Mouse (Mus musculus) myocyte (in vitro differentiated cells): ENCODE measurements around the gene Tfcp2. TPM values are rescaled to one million over a fixed set of nuclear protein-coding genes. Genes with fewer than 3 reads are reported as not detected.

Experiments used
- H3K27me3 ChIP-seq: one replicate; pipeline ENCODE4 v1.6.1; 2011; ENCODE audit not compliant: control insufficient read depth, insufficient read depth, insufficient read length
- H3K36me3 ChIP-seq: one replicate; pipeline ENCODE4 v1.6.1; 2011; ENCODE audit not compliant: control insufficient read depth, insufficient read depth
- H3K4me2 ChIP-seq: one replicate; pipeline ENCODE4 v1.6.1; 2011; ENCODE audit warnings: low read depth, control low read depth
- H3K4me3 ChIP-seq: one replicate; pipeline ENCODE4 v1.5.1; 2011; ENCODE audit warnings: mild to moderate bottlenecking, control low read depth, moderate library complexity
- H3K79me2 ChIP-seq: one replicate; pipeline ENCODE4 v1.6.1; 2011; ENCODE audit not compliant: control insufficient read depth, insufficient read depth
- H3ac ChIP-seq: one replicate; pipeline ENCODE4 v1.6.1; 2011; ENCODE audit not compliant: control insufficient read depth, insufficient read length
- CEBPB ChIP-seq: IDR thresholded peaks from 2 replicates; pipeline ENCODE4 v1.6.1; 2011; ENCODE audit warnings: mild to moderate bottlenecking, moderate library complexity; ENCODE audit not compliant: poor library complexity, insufficient read depth, severe bottlenecking
- E2F4 ChIP-seq: IDR thresholded peaks from one replicate; pipeline ENCODE4 v1.6.1; 2011; ENCODE audit warnings: mild to moderate bottlenecking, control low read depth, moderate library complexity; ENCODE audit not compliant: insufficient read depth
- MAX ChIP-seq: IDR thresholded peaks from one replicate; pipeline ENCODE4 v1.6.1; 2011; ENCODE audit warnings: low read depth, mild to moderate bottlenecking, control low read depth
- MYOD1 ChIP-seq, 3 experiments: IDR thresholded peaks; one replicate each; pipeline ENCODE4 v1.6.1; 2011; ENCODE audit warnings: control low read depth in 2 of 3, low read depth in 2 of 3, mild to moderate bottlenecking in 2 of 3, moderate library complexity in 1 of 3; ENCODE audit not compliant: insufficient read length in 2 of 3, control insufficient read depth in 1 of 3
- MYOG ChIP-seq, 3 experiments: IDR thresholded peaks; one replicate each; pipeline ENCODE4 v1.6.1; 2011; ENCODE audit warnings: control low read depth in 2 of 3, low read depth in 2 of 3, mild to moderate bottlenecking in 2 of 3; ENCODE audit not compliant: insufficient read length in 2 of 3, control insufficient read depth in 1 of 3, insufficient read depth in 1 of 3
- POLR2A ChIP-seq: IDR thresholded peaks from one replicate; pipeline ENCODE4 v1.6.1; 2011; ENCODE audit warnings: low read depth, mild to moderate bottlenecking, control low read depth, moderate library complexity; ENCODE audit not compliant: insufficient read length
- POLR2AphosphoS2 ChIP-seq: IDR thresholded peaks from one replicate; pipeline ENCODE4 v1.6.1; 2011; ENCODE audit warnings: low read depth, control low read depth; ENCODE audit not compliant: insufficient read length
- REST ChIP-seq: IDR thresholded peaks from one replicate; pipeline ENCODE4 v1.6.1; 2011; ENCODE audit warnings: mild to moderate bottlenecking, control low read depth, moderate library complexity; ENCODE audit not compliant: insufficient read depth, insufficient read length
- SRF ChIP-seq: IDR thresholded peaks from one replicate; pipeline ENCODE4 v1.6.1; 2011; ENCODE audit warnings: low read depth; ENCODE audit not compliant: control insufficient read depth, insufficient read length
- TCF12 ChIP-seq: IDR thresholded peaks from one replicate; pipeline ENCODE4 v1.6.1; 2011; ENCODE audit warnings: mild to moderate bottlenecking, control low read depth; ENCODE audit not compliant: poor library complexity, insufficient read depth, severe bottlenecking
- TCF3 ChIP-seq: IDR thresholded peaks from one replicate; pipeline ENCODE4 v1.6.1; 2011; ENCODE audit warnings: low read depth, control low read depth; ENCODE audit not compliant: insufficient read length
- USF1 ChIP-seq: IDR thresholded peaks from one replicate; pipeline ENCODE4 v1.6.1; 2011; ENCODE audit warnings: low read depth, mild to moderate bottlenecking, control low read depth, moderate library complexity
- polyA plus RNA-seq: library from polyadenylated mRNA; unstranded; fragments of >200 nt; fragmentation: generic; extraction: Trizol; gene quantifications from one replicate; pipeline ENCODE4 v1.2.1, GENCODE M21; 2012; ENCODE audit warnings: missing spikeins

The Tfcp2 gene
- polyA plus RNA-seq, 1 experiment = 15.0 TPM

GRCm38 (mm10) chr15:100525405-100525804 lies 26.4 kb downstream of the Tfcp2 start:
- TF ChIP-seq POLR2AphosphoS2 = no peak
- TF ChIP-seq E2F4 = no peak
- TF ChIP-seq REST = no peak
- no peak for TF ChIP-seq MYOD1 (IDR thresholded peaks at IDR 0.05; ENCODE audit: control insufficient read depth in 1 of 3, insufficient read length in 2 of 3, low read depth in 2 of 3)
- TF ChIP-seq SRF = no peak
- no peak for TF ChIP-seq TCF12
- TF ChIP-seq MAX = no peak
- no peak for TF ChIP-seq TCF3
- no peak for TF ChIP-seq MYOG (IDR thresholded peaks at IDR 0.05; ENCODE audit: control insufficient read depth in 1 of 3, insufficient read depth in 1 of 3, insufficient read length in 2 of 3, low read depth in 2 of 3)
- no peak for TF ChIP-seq CEBPB
- TF ChIP-seq USF1 = no peak
- no peak for TF ChIP-seq POLR2A
- H3K4me3 ChIP-seq = no peak overlapping the region
- H3K36me3 ChIP-seq = peaks cover 13% of the 10 kb centered on the region
- H3K27me3 ChIP-seq = no peaks in the 10 kb centered on the region
- no peak overlapping the region for H3K4me2 ChIP-seq
- no peaks in the 10 kb centered on the region for H3K79me2 ChIP-seq
- H3ac ChIP-seq = no peak overlapping the region

DNA sequence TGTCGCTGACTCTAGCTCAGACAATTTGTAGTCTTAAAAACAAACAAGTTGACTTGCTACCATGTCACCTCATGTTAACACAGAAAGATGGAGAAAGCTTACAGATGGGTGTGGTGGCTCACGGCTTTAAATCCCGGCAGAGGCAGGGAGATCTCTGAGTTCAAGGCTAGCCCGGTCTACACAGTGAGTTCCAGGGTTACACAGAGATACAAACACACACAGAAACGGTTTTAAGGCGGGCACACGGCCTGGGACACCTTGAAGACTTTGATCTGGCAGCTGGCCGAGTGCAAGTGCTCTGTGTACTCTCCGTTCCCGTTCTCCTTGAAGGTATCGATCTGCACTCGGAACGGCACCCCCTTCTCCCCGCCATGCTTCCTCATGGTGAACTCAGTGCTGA lies 31.5 kb downstream of the Tfcp2 start:
- Histone ChIP-seq H3K36me3 (peaks cover 31% of the 10 kb centered on the region), H3ac (no peak overlapping the region), H3K4me3 (no peak overlapping the region), H3K4me2 (no peak overlapping the region), H3K79me2 (no peaks in the 10 kb centered on the region), H3K27me3 (no peaks in the 10 kb centered on the region)
- TF ChIP-seq POLR2AphosphoS2 (no peak), MYOG (IDR thresholded peaks at IDR 0.05; ENCODE audit: control insufficient read depth in 1 of 3, insufficient read depth in 1 of 3, insufficient read length in 2 of 3, low read depth in 2 of 3) (no peak), TCF12 (no peak), SRF (no peak), USF1 (no peak), E2F4 (no peak), REST (no peak), MAX (no peak), MYOD1 (IDR thresholded peaks at IDR 0.05; ENCODE audit: control insufficient read depth in 1 of 3, insufficient read length in 2 of 3, low read depth in 2 of 3) (no peak), POLR2A (no peak), TCF3 (no peak), CEBPB (no peak)

DNA sequence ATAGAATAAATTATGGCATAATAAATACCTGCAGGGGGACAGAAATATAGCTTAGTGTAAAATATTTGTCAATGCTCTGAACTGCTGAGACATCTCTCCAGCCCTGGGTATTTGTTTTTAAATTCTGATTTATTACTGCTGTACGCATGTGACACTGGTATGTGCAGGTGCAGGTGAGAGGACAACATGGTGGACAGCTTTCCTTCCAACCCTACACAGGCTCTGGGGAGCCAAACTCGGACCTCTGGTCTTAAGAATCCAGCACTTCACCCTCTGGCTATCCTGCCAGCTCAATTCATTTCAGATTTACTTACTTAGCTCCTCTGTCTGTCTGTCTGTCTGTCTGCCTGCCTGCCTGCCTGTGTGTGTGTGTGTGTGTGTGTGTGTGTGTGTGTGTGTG lies 36.7 kb downstream of the Tfcp2 start:
- Histone ChIP-seq H3K4me2 (no peak overlapping the region), H3ac (no peak overlapping the region), H3K27me3 (no peaks in the 10 kb centered on the region)

DNA sequence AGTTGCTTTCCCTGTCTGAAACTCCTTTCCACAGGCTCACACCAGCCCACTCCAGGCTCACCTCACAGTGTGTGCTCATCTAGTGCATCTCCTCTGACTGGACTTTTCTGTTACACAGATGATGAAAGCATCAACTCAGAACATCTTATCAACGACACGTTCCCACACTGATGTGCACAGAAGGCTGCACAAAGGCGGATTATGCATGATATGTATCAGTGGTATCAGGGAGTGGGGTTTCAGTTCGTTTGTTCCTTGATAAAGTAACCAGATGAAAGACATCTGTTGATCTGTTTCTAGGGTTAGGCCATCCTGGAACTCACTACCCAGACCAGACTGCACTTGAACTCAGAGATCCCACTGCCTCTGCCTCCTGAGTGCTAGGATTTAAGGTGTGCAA lies 38.4 kb downstream of the Tfcp2 start:
- Histone ChIP-seq H3K79me2 (no peaks in the 10 kb centered on the region), H3ac (no peak overlapping the region), H3K4me3 (no peak overlapping the region), H3K36me3 (peaks cover 40% of the 10 kb centered on the region), H3K27me3 (no peaks in the 10 kb centered on the region), H3K4me2 (no peak overlapping the region)
- TF ChIP-seq USF1 = no peak
- TF ChIP-seq E2F4 = no peak
- TF ChIP-seq CEBPB = no peak
- no peak for TF ChIP-seq REST
- TF ChIP-seq MAX = no peak
- no peak for TF ChIP-seq MYOG (IDR thresholded peaks at IDR 0.05; ENCODE audit: control insufficient read depth in 1 of 3, insufficient read depth in 1 of 3, insufficient read length in 2 of 3, low read depth in 2 of 3)
- no peak for TF ChIP-seq TCF3
- no peak for TF ChIP-seq SRF
- TF ChIP-seq TCF12 = no peak
- TF ChIP-seq MYOD1 (IDR thresholded peaks at IDR 0.05; ENCODE audit: control insufficient read depth in 1 of 3, insufficient read length in 2 of 3, low read depth in 2 of 3) = no peak

More for the DNA sequence above, 36.7 kb downstream of the Tfcp2 start:
- no peaks in the 10 kb centered on the region for H3K79me2 ChIP-seq
- no peak overlapping the region for H3K4me3 ChIP-seq
- TF ChIP-seq CEBPB = no peak
- no peak for TF ChIP-seq TCF3
- TF ChIP-seq MYOD1 (IDR thresholded peaks at IDR 0.05; ENCODE audit: control insufficient read depth in 1 of 3, insufficient read length in 2 of 3, low read depth in 2 of 3) = no peak
- no peak for TF ChIP-seq MAX
- no peak for TF ChIP-seq USF1
- no peak for TF ChIP-seq MYOG (IDR thresholded peaks at IDR 0.05; ENCODE audit: control insufficient read depth in 1 of 3, insufficient read depth in 1 of 3, insufficient read length in 2 of 3, low read depth in 2 of 3)
- no peak for TF ChIP-seq REST
- no peak for TF ChIP-seq SRF
- TF ChIP-seq E2F4 = no peak
- TF ChIP-seq POLR2A = no peak
- TF ChIP-seq TCF12 = no peak
- TF ChIP-seq POLR2AphosphoS2 = no peak
- peaks cover 42% of the 10 kb centered on the region for H3K36me3 ChIP-seq

- no peak overlapping the region for H3ac ChIP-seq
- H3K27me3 ChIP-seq = no peaks in the 10 kb centered on the region
- peaks cover 45% of the 10 kb centered on the region for H3K36me3 ChIP-seq
- H3K79me2 ChIP-seq = no peaks in the 10 kb centered on the region
- no peak for TF ChIP-seq POLR2A
- no peak for TF ChIP-seq REST
- TF ChIP-seq E2F4 = no peak
- TF ChIP-seq CEBPB = no peak
- no peak overlapping the region for H3K4me3 ChIP-seq
- H3K4me2 ChIP-seq = no peak overlapping the region
These were observed 41.7 kb downstream of the Tfcp2 start for GRCm38 (mm10) chr15:100510072-100510471.
